Mouse (Mus musculus) neural tube, embryonic 12.5 days (tissue): ENCODE data around the gene Anapc4. TPM values are rescaled to one million over a fixed set of nuclear protein-coding genes. Genes with fewer than 3 reads are reported as not detected.

ENCODE experiments used
- ATAC-seq: fragments of 200-750 bp; cut with Nextera tagmentation; 2 replicates; pipeline ENCODE4 v1.8.0; 2017; ENCODE audit warnings: low read depth, mild to moderate bottlenecking, moderate TSS enrichment, moderate library complexity; ENCODE audit not compliant: low FRiP score
- H3K27ac ChIP-seq: fragments of 300-500 bp; sonication (generic); 2 replicates; pipeline ENCODE4 v1.5.1; 2016
- H3K27me3 ChIP-seq: fragments of 300-500 bp; sonication (generic); replicated peaks from 2 replicates; pipeline ENCODE4 v1.6.1; 2016; ENCODE audit warnings: mild to moderate bottlenecking
- H3K36me3 ChIP-seq: fragments of 300-500 bp; sonication (generic); 2 replicates; pipeline ENCODE4 v1.6.1; 2016; ENCODE audit warnings: mild to moderate bottlenecking
- H3K4me1 ChIP-seq: fragments of 300-500 bp; sonication (generic); 2 replicates; pipeline ENCODE4 v1.6.1; 2016
- H3K4me2 ChIP-seq: fragments of 300-500 bp; sonication (generic); replicated peaks from 2 replicates; pipeline ENCODE4 v1.6.1; 2016; ENCODE audit warnings: mild to moderate bottlenecking
- H3K4me3 ChIP-seq: fragments of 300-500 bp; sonication (generic); 2 replicates; pipeline ENCODE4 v1.5.1; 2016
- H3K9ac ChIP-seq: fragments of 300-500 bp; sonication (generic); 2 replicates; pipeline ENCODE4 v1.6.1; 2016; ENCODE audit warnings: mild to moderate bottlenecking
- H3K9me3 ChIP-seq: fragments of 300-500 bp; sonication (generic); 2 replicates; pipeline ENCODE4 v1.6.1; 2016; ENCODE audit warnings: mild to moderate bottlenecking
- WGBS: fragments of 180-500 bp; shearing (Covaris S2); methylation state at CpG from one replicate; pipeline ENCODE4 v1.1.7; 2016; 5-methylcytosine and 5-hydroxymethylcytosine counted together
- polyA plus RNA-seq: library from polyadenylated mRNA; unstranded; fragments of >200 nt; fragmentation: Nextera tagmentation; extraction: Ambion mirVana; gene quantifications from 2 replicates; pipeline ENCODE4 v1.2.1, GENCODE M21; 2016

Gene Anapc4
- polyA plus RNA-seq, 1 experiment from 2014 or later, result 121 TPM

- ATAC-seq, result no peak
- H3K4me3 ChIP-seq, result no peak overlapping the region
- no peaks in the 10 kb centered on the region; the same call in 1 of the 2 replicates for H3K4me1 ChIP-seq
- H3K9ac ChIP-seq, result no peak overlapping the region
- no peak overlapping the region for H3K27ac ChIP-seq
- H3K27me3 ChIP-seq, result no peaks in the 10 kb centered on the region
- H3K9me3 ChIP-seq, result no peaks in the 10 kb centered on the region
- 92% methylated on average over 10 of the region's 10 CpGs for WGBS
- no peaks in the 10 kb centered on the region for H3K36me3 ChIP-seq
- H3K4me2 ChIP-seq, result no peak overlapping the region
Measured at GRCm38 (mm10) chr5:52911286-52911870, 77.6 kb downstream of the Anapc4 start.

- H3K4me1 ChIP-seq, result no peaks in the 10 kb centered on the region; the same call in 1 of the 2 replicates
- H3K36me3 ChIP-seq, result no peaks in the 10 kb centered on the region
- no peak overlapping the region for H3K9ac ChIP-seq
- H3K4me2 ChIP-seq, result no peak overlapping the region
- no peak overlapping the region for H3K27ac ChIP-seq
- no peaks in the 10 kb centered on the region for H3K9me3 ChIP-seq
- 91% methylated on average over 7 of the region's 7 CpGs for WGBS
- no peak for ATAC-seq
- H3K4me3 ChIP-seq, result no peak overlapping the region
- H3K27me3 ChIP-seq, result no peaks in the 10 kb centered on the region
Measured at GRCm38 (mm10) chr5:52913711-52914110, 79.9 kb downstream of the Anapc4 start.

GRCm38 (mm10) chr5:52916186-52916585 lies 82.4 kb downstream of the Anapc4 start:
- Histone ChIP-seq H3K36me3 (no peaks in the 10 kb centered on the region), H3K27ac (no peak overlapping the region), H3K4me3 (no peak overlapping the region), H3K9me3 (no peaks in the 10 kb centered on the region), H3K27me3 (no peaks in the 10 kb centered on the region), H3K4me2 (no peak overlapping the region), H3K4me1 (no peaks in the 10 kb centered on the region), H3K9ac (no peak overlapping the region)
- ATAC-seq, result no peak
- 77% methylated on average over 6 of the region's 6 CpGs for WGBS

Other genes starting within 250 kb of the Anapc4 start
- gene Sepsecs, start 164.3 kb upstream of the Anapc4 start, polyA plus RNA-seq, result 8.4 and 8.8 TPM in 2 replicates
- 16.7 and 17.7 TPM in 2 replicates for gene Pi4k2b, start 92.4 kb upstream of the Anapc4 start, polyA plus RNA-seq
- 15.9 and 16.2 TPM in 2 replicates for gene Zcchc4, start 58.6 kb upstream of the Anapc4 start, polyA plus RNA-seq
- gene Slc34a2, start 204.1 kb downstream of the Anapc4 start, polyA plus RNA-seq, result not detected in 2 replicates